Mouse (Mus musculus) heart, postnatal 4 days (tissue): Measurements from ENCODE around the gene Nav3. TPM values are rescaled to one million over a fixed set of nuclear protein-coding genes. Genes with fewer than 3 reads are reported as not detected.

Experiments
- DNase-seq: peaks from one replicate; pipeline ENCODE4 v3.0.0; 2021
- total RNA-seq, 2 experiments: library from RNA; stranded (reverse); gene quantifications; 2 replicates each; pipeline ENCODE4 v1.2.3; 2021

The Nav3 gene
- 10 to 100 TPM in 1 of 2 experiments, 1 to 10 TPM in 1; 9.6 to 16.4 TPM for total RNA-seq

- DNase-seq, result peak; percentile 76
Observed at GRCm38 (mm10) chr10:110455838-110456493, at the start of gene Nav3. Gene Nav3, minus strand, starts transcription at chr10:110456204.

- no peak for DNase-seq
Observed at GRCm38 (mm10) chr10:110485306-110485705, 29.3 kb upstream of the Nav3 start.

GRCm38 (mm10) chr10:110484822-110485221, 28.8 kb upstream of the Nav3 start:
- DNase-seq, result no peak

- no peak for DNase-seq
Observed at GRCm38 (mm10) chr10:110479189-110479588, 23.2 kb upstream of the Nav3 start.

GRCm38 (mm10) chr10:110477689-110478314, 21.8 kb upstream of the Nav3 start:
- no peak for DNase-seq

- DNase-seq, result no peak
Observed at GRCm38 (mm10) chr10:110474107-110474506, 18.1 kb upstream of the Nav3 start.

- DNase-seq, result no peak
Observed at GRCm38 (mm10) chr10:110469445-110469844, 13.4 kb upstream of the Nav3 start.

- DNase-seq, result no peak
Observed at GRCm38 (mm10) chr10:110455063-110455837, 754 bp downstream of the Nav3 start.

GRCm38 (mm10) chr10:110453566-110453965, 2.4 kb downstream of the Nav3 start:
- no peak for DNase-seq

GRCm38 (mm10) chr10:110440396-110440795, 15.6 kb downstream of the Nav3 start:
- DNase-seq, result no peak

- DNase-seq, result no peak
Observed at GRCm38 (mm10) chr10:110431078-110431477, 24.9 kb downstream of the Nav3 start.

- peak; percentile 7 for DNase-seq
Observed at GRCm38 (mm10) chr10:110429578-110429977, 26.4 kb downstream of the Nav3 start.

- no peak for DNase-seq
Observed at GRCm38 (mm10) chr10:110429052-110429451, 27.0 kb downstream of the Nav3 start.

GRCm38 (mm10) chr10:110421533-110421932, 34.5 kb downstream of the Nav3 start:
- DNase-seq, result no peak

GRCm38 (mm10) chr10:110417003-110417402, 39.0 kb downstream of the Nav3 start:
- DNase-seq, result no peak

- no peak for DNase-seq
Observed at GRCm38 (mm10) chr10:110415624-110416023, 40.4 kb downstream of the Nav3 start.

- DNase-seq, result no peak
Observed at GRCm38 (mm10) chr10:110413281-110413897, 42.6 kb downstream of the Nav3 start.

GRCm38 (mm10) chr10:110402950-110403349, 53.1 kb downstream of the Nav3 start:
- DNase-seq, result peak; percentile 6

GRCm38 (mm10) chr10:110400642-110401041, 55.4 kb downstream of the Nav3 start:
- DNase-seq, result peak; percentile 14

GRCm38 (mm10) chr10:110398643-110399042, 57.4 kb downstream of the Nav3 start:
- no peak for DNase-seq

- no peak for DNase-seq
Observed at GRCm38 (mm10) chr10:110386476-110387197, 69.4 kb downstream of the Nav3 start.
